ENCODE assay signal across 1 mouse cellular context in genomic region chr5:24597221-24597728, GRCm38 (mm10).
TF ChIP-seq lines count a peak whose summit lies in the region.

No protein-coding gene starts in this region.

TF ChIP-seq in ES-E14, 5 proteins besides CTCF, POLR2A, EP300 and RAD21:
- no peak for TF ChIP-seq CHD2 (IDR thresholded peaks at IDR 0.05; ENCODE audit: low read depth, low read length)
- 0 out of 2 replicates have a peak, but pooled peaks have one; percentile 21 for TF ChIP-seq MAFK (IDR thresholded peaks at IDR 0.05; ENCODE audit: insufficient read depth, low read depth, low read length)
- TF ChIP-seq HCFC1 (IDR thresholded peaks at IDR 0.05; ENCODE audit: borderline replicate concordance, insufficient read depth, low read length) = no peak
- peak; percentile 58; the same call in 1 of the 2 replicates for TF ChIP-seq ZC3H11A (IDR thresholded peaks at IDR 0.05; ENCODE audit: borderline replicate concordance, low read depth, low read length)
- peak; percentile 97 for TF ChIP-seq ZNF384 (IDR thresholded peaks at IDR 0.05; ENCODE audit: low read depth, low read length)
